ENCODE assay signal across 8 mouse cellular contexts in the genomic region with DNA sequence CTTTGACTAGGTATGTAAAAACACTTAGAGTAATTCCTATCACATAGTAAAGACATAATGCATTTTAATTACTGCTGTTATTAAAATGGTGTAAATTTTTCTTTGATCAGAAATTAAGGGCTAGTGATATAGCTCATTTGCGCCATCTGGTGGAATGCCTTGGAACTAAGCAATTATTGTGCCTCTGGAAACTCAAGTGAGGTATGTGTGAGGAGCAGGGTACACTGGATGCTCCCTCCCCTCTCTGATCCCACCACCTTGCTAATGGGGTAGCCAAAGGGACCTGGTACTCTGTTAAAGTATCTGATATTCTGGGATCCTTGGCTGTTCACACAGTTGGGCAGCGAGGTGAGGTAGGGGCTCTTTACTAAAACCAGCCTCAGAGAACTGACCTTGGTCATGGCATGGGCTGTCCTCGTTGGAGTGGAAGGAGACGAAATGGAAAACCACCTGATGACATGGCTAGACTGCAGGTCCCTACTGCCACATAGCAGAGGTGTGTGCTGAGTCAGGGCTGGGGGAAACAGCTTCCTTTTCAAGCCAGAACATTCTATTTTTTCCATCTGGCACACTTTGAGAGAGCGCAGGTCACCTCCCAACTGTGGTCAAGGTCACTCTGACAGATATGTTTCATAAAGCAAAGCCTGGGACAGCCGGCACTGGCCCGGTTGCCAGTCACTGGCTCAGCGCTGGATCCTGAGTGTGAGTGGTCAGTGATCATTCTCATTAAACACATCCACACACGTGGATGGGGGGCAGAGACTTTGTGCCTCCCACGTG. TPM values are rescaled to one million over a fixed set of nuclear protein-coding genes. Genes with fewer than 3 reads are reported as not detected.
DNase-seq lines count a peak whose midpoint lies in the region; ATAC-seq and TF ChIP-seq lines count a peak whose summit lies in the region.

No protein-coding gene starts in this region.

- 0 out of 2 replicates have a peak, but pooled peaks have one; percentile 23 for TF ChIP-seq CTCF in lung, adult 2 months (IDR thresholded peaks at IDR 0.05; ENCODE audit: insufficient read depth, low read length)

- H3K9ac ChIP-seq in hindbrain, embryonic 16.5 days (ENCODE audit: low read depth, low read length) = no peak overlapping the region
- no peak overlapping the region for H3K9ac ChIP-seq in limb, embryonic 14.5 days (ENCODE audit: low read depth, low read length, severe bottlenecking)

- H3K4me3 ChIP-seq in lung, adult 2 months (replicated peaks; ENCODE audit: extremely low read depth, low read depth, low read length) = no peak overlapping the region
- no peak overlapping the region for H3K4me3 ChIP-seq in hindbrain, embryonic 16.5 days (ENCODE audit: low read length)
- H3K4me3 ChIP-seq in limb, embryonic 14.5 days (replicated peaks; ENCODE audit: low read length) = no peak overlapping the region

- H3K36me3 ChIP-seq in hindbrain, embryonic 16.5 days (ENCODE audit: control insufficient read depth, insufficient read depth, low read length) = no peaks in the 10 kb centered on the region
- H3K36me3 ChIP-seq in limb, embryonic 14.5 days (ENCODE audit: control insufficient read depth, insufficient read depth, low read length) = no peaks in the 10 kb centered on the region

- TF ChIP-seq POLR2A in lung, adult 2 months (IDR thresholded peaks at IDR 0.05; ENCODE audit: borderline replicate concordance, extremely low read depth, low read depth, low read length) = no peak
- no peak for TF ChIP-seq POLR2A in limb, embryonic 14.5 days (IDR thresholded peaks at IDR 0.05; ENCODE audit: borderline replicate concordance, extremely low read depth, insufficient read depth, insufficient read length)

- no peak overlapping the region for H3K4me2 ChIP-seq in hindbrain, embryonic 16.5 days (ENCODE audit: low read length)
- no peak overlapping the region for H3K4me2 ChIP-seq in limb, embryonic 14.5 days (replicated peaks; ENCODE audit: low read depth, low read length, severe bottlenecking)

- no peaks in the 10 kb centered on the region for H3K4me1 ChIP-seq in lung, adult 2 months (ENCODE audit: control insufficient read depth, insufficient read depth, low read length)
- no peaks in the 10 kb centered on the region for H3K4me1 ChIP-seq in hindbrain, embryonic 16.5 days (ENCODE audit: control insufficient read depth, insufficient read depth, low read depth, low read length)
- no peaks in the 10 kb centered on the region for H3K4me1 ChIP-seq in limb, embryonic 14.5 days (ENCODE audit: control insufficient read depth, insufficient read depth, low read length)

- ATAC-seq in common myeloid progenitor, adult 5-6 weeks (replicated peaks; ENCODE audit: low read depth, poor library complexity, severe bottlenecking) = peak; percentile 57; the same call in 1 of the 2 replicates
- ATAC-seq in hindbrain, embryonic 16.5 days = peak; percentile 34; the same call in 1 of the 2 replicates
- no peak for ATAC-seq in limb, embryonic 14.5 days (ENCODE audit: low FRiP score, low read depth)

- DNase-seq in lung, adult 2 months = peak; percentile 34
- no peak for DNase-seq in lung, adult 18-20 months
- peak; percentile 35 for DNase-seq in ZHBTc4 (ENCODE audit: low read depth, low spot score)
- DNase-seq in limb, embryonic 14.5 days (ENCODE audit: low spot score) = peak; percentile 55
- DNase-seq in right cerebral cortex, postnatal 14 days = peak; percentile 61
- DNase-seq in spleen, adult 12 weeks (ENCODE audit: low spot score) = no peak

- H3K9me3 ChIP-seq in hindbrain, embryonic 16.5 days (ENCODE audit: control insufficient read depth, low read length) = no peaks in the 10 kb centered on the region
- no peaks in the 10 kb centered on the region for H3K9me3 ChIP-seq in limb, embryonic 14.5 days (ENCODE audit: control insufficient read depth, low read length)

- 62% methylated on average over 10 of the region's 10 CpGs for WGBS in lung, adult 2 months
- WGBS in hindbrain, embryonic 16.5 days = 68% methylated on average over 10 of the region's 10 CpGs
- 66% methylated on average over 10 of the region's 10 CpGs for WGBS in limb, embryonic 14.5 days

- H3K27ac ChIP-seq in hindbrain, embryonic 16.5 days (ENCODE audit: low read depth, low read length) = no peak overlapping the region
- no peak overlapping the region for H3K27ac ChIP-seq in limb, embryonic 14.5 days (replicated peaks; ENCODE audit: low read depth, low read length)

- no peaks in the 10 kb centered on the region for H3K27me3 ChIP-seq in hindbrain, embryonic 16.5 days (replicated peaks; ENCODE audit: control insufficient read depth, insufficient read depth, low read length)
- no peaks in the 10 kb centered on the region for H3K27me3 ChIP-seq in limb, embryonic 14.5 days (ENCODE audit: control insufficient read depth, insufficient read depth, low read length)

RNA-seq across cellular contexts. Expression of gene Acsm5, which starts 3.6 kb away (rescaled TPM):
- 0.51 and 0.91 TPM in 2 replicates for polyA plus RNA-seq in lung, adult 2 months (2012; rRNA removed)
- total RNA-seq in common myeloid progenitor, adult 5-6 weeks (2017) = not detected in 2 replicates
- 0.33 TPM in 1 of 2 replicates, not detected in the other for polyA plus RNA-seq in hindbrain, embryonic 16.5 days (2015; fragmentation: Nextera tagmentation; extraction: Ambion mirVana)
- not detected in 2 replicates for polyA plus RNA-seq in limb, embryonic 14.5 days (2012; rRNA removed)
- polyA plus RNA-seq in limb, embryonic 14.5 days (2014; fragmentation: Nextera tagmentation; extraction: Ambion mirVana) = not detected in 2 replicates

RNA-seq across cellular contexts. Expression of gene Pdilt, which starts 7.6 kb away (rescaled TPM):
- not detected in 2 replicates for polyA plus RNA-seq in lung, adult 2 months (2012; rRNA removed)
- not detected in 2 replicates for total RNA-seq in common myeloid progenitor, adult 5-6 weeks (2017)
- 0.06 TPM in 1 of 2 replicates, not detected in the other for polyA plus RNA-seq in hindbrain, embryonic 16.5 days (2015; fragmentation: Nextera tagmentation; extraction: Ambion mirVana)
- not detected in 2 replicates for polyA plus RNA-seq in limb, embryonic 14.5 days (2012; rRNA removed)
- not detected in 2 replicates for polyA plus RNA-seq in limb, embryonic 14.5 days (2014; fragmentation: Nextera tagmentation; extraction: Ambion mirVana)

RNA-seq across cellular contexts. Expression of gene Umod, which starts 36.6 kb away (rescaled TPM):
- polyA plus RNA-seq in lung, adult 2 months (2012; rRNA removed) = 0.27 and 0.58 TPM in 2 replicates
- not detected in 2 replicates for total RNA-seq in common myeloid progenitor, adult 5-6 weeks (2017)
- polyA plus RNA-seq in hindbrain, embryonic 16.5 days (2015; fragmentation: Nextera tagmentation; extraction: Ambion mirVana) = not detected in 2 replicates
- polyA plus RNA-seq in limb, embryonic 14.5 days (2012; rRNA removed) = not detected in 2 replicates
- polyA plus RNA-seq in limb, embryonic 14.5 days (2014; fragmentation: Nextera tagmentation; extraction: Ambion mirVana) = not detected in 2 replicates

RNA-seq across cellular contexts. Expression of gene Acsm2, which starts 38.5 kb away (rescaled TPM):
- not detected in 2 replicates for polyA plus RNA-seq in lung, adult 2 months (2012; rRNA removed)
- total RNA-seq in common myeloid progenitor, adult 5-6 weeks (2017) = not detected in 2 replicates
- not detected in 2 replicates for polyA plus RNA-seq in hindbrain, embryonic 16.5 days (2015; fragmentation: Nextera tagmentation; extraction: Ambion mirVana)
- not detected in 2 replicates for polyA plus RNA-seq in limb, embryonic 14.5 days (2012; rRNA removed)
- not detected in 2 replicates for polyA plus RNA-seq in limb, embryonic 14.5 days (2014; fragmentation: Nextera tagmentation; extraction: Ambion mirVana)

RNA-seq across cellular contexts. Expression of gene Gp2, which starts 56.6 kb away (rescaled TPM):
- polyA plus RNA-seq in lung, adult 2 months (2012; rRNA removed) = 0.49 and 0.60 TPM in 2 replicates
- total RNA-seq in common myeloid progenitor, adult 5-6 weeks (2017) = not detected in 2 replicates
- polyA plus RNA-seq in hindbrain, embryonic 16.5 days (2015; fragmentation: Nextera tagmentation; extraction: Ambion mirVana) = not detected in 2 replicates
- polyA plus RNA-seq in limb, embryonic 14.5 days (2012; rRNA removed) = not detected in 2 replicates
- not detected in 2 replicates for polyA plus RNA-seq in limb, embryonic 14.5 days (2014; fragmentation: Nextera tagmentation; extraction: Ambion mirVana)

Comparison
In these comparisons a context has a peak if more than half of its experiments do, and no peak if none do; other contexts are left out.
1. DNase-seq: peak in lung, adult 2 months (single experiment), ZHBTc4 (single experiment), limb, embryonic 14.5 days (single experiment) and right cerebral cortex, postnatal 14 days (single experiment); none in lung, adult 18-20 months (0 of 2) and spleen, adult 12 weeks (single experiment).